Mouse (Mus musculus) retina, adult 2 months (tissue): Measurements from ENCODE around the gene Sesn1.
"Not testable (repeated sequence)": the region's sequence is repeated elsewhere in the genome, so short reads cannot be mapped to it uniquely, and the experiment has no call there.

Experiments used
- DNase-seq: peaks from one replicate; pipeline ENCODE4 v3.0.0-alpha.2; 2012; ENCODE audit warnings: low read depth, low spot score

The Sesn1 gene

DNA sequence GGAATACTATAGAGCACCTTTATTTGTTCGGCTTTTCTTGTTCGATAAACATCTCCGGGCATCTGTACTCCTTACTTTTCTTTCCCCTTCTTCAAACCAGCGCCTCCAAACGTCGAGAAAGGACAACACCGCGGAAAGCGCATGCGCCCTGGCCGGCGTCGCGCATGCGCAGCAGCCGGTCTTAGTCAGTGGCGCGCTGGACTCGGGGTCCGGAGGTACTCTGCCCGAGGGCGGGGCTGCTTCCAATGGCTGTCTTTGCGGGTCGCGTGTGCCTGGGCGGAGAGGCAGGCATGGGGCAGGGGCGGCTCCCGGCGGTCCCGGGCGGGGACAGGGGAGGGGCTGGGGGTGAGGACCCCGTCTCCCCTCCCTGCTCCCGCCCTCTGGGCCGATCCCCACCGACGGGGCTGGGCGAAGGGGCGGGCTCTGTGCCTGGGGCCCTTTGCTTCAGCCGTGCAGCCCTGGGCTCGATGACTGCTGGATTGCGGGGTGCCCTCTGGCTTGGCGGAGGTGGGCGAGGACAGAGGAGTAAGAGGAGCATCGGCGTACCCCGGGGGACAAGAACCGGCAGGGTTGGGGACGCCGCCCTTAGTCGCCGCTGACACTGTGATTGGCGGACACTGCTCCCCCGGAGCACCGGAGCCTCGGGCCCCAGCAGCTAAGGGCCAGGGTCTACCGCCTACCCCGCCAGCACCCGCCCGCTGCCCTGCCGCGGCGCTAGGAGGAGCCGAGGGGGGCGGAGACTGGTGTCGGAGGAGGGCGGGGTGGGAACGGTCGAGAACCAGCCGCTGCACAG, at the start of gene Sesn1, which contains the start of gene Cep57l1:
Sesn1 (plus strand) TSS at position 165 of the 793 bp plus-strand sequence.
Cep57l1 (minus strand) TSS at position 101 of the 793 bp plus-strand sequence.
- DNase-seq: peak; percentile 82

DNA sequence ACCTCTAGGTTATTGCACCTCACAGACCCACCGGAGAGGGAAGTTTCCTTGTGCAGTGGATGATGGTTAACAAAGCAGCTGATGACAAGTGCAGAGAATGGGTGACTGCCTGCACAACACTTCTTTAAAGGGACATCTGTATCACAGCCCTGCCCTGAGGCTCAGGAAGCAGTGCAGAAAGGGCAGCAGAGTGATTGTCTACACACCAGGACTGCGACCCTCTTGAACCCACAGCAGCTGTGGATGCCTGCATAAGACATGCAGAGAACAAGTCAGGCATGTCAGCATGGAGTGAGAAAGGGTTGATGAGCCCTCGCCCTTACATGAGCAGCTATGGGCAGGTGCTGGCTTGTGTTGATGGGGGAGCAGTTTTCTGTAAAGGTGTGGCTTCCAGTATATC, 48.9 kb upstream of the Sesn1 start:
- no peak for DNase-seq

DNA sequence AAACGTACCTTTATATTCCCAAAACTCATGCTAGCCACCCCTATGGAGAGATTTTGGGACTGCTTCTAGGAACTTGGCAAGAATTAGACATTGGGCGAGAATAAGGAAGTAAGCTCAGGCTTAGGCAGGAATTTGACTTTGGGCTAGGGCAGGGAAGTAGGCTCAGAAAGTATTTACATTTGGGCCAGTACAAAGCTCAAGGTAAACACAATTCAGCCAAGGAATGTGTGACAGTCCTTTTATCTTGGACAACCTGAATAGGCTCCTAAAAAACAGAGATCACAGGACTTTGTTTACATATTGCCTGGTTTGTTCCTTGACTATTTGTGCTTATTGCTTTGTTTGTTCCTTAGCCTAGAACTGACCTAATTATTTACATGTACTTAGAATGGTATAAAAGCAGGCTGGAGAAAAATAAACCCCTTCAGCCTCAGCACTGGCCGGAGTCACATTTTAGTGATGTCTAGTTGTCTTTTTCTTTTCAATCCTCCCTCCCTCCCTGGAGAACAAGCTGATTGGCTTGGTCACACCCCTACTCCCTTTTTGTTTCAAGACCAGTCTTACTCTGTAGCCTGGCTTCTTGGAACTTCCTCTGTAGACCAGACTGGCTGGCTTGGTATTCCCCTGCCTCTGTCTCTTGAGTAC, 45.9 kb upstream of the Sesn1 start:
- DNase-seq: no peak

DNA sequence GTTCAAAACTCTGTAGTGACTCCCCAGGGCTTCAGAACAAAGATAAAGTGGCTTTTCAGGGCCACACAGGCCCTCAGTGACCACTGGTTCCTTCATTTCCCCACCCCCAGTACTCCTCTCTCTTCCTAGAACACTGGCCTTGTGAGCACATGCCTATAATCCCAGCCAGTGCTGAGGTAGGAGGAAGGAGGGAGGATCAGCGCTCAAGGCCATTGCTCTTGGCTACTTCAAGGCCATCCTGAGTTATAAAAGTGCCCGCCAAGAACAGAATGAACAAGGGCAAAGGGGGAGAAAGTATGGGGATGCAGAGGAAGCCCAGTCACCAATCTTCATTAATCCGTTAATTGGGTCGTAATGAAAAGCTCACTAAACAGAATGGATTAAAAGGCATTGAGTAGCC, 44.1 kb upstream of the Sesn1 start:
- DNase-seq: no peak

DNA sequence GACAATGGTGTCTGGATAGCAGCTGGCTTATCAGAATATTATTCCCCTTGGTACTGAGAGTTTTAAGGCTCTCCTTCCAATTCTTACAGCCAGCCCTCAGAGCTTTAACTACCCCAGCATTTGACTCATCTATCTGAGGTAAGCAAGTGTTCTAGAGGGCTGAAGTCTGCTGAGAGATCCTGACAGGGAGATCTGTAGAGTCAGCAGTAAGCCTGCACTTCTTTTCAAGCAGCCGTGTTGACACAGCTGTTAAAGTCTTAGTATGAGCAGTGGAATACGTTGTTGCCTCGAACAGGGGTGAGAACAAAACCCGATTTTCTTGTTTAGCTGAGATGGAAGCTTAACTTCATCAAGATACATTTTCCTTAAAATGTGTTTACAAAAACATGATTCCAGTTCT, 43.5 kb upstream of the Sesn1 start:
- DNase-seq: no peak

DNA sequence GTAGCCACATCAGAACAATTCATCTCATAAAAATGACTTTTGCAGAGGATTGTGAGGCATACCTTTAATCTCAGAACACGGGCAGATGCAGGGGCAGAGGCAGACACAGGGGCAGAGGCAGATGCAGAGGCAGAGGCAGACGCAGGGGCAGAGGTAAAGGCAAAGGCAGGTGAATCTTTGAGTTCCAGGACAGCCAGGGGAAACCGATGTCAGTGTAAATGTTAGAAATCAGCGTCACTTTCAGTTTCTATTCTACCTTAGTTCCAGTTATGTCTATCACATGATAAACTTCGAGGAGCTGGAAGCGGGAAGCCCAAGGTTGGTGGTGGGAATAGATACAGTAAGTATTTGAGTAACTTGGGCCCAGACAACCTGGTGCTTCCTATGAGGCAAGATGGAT, 42.5 kb upstream of the Sesn1 start:
- DNase-seq: no peak

DNA sequence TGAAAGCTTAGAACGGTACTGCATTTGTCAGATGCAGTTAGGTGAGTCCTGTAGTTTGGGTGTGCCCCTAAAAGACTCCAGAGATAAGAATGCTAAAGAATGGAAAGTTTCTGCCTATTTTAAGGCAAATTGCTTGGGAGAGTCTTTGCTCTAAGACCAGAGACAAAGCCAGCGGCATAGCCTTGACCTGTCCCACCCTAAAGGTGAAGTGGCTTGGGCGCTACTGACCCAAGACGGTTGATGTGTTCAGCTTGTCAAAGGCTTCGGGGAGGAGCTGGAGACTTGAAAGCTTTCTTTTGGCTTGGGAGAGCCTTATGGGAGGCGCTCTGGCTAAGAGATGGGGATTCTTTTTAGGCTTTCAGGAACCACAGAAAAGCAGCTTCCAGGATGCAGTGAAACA, 17.4 kb upstream of the Sesn1 start:
- no peak for DNase-seq

DNA sequence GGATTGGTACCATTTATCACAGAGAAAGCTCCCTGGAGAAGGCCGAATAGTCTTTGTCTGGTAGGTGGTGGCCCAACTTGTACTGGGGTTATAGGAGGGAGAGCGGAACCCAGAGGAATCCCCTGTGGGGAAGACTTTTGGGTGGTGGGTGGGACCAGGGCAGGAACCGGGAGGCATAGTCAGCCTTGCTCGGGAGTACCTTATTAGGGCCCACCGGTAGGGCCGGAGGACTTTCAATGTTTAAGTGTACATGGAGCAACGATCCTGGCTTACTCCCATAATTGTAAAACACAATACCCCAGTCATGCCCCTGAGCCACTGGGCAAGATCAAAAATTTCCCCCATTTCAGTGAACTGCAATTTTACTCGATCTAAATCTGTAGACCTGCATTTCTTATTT, 12.5 kb upstream of the Sesn1 start:
- DNase-seq: no peak

DNA sequence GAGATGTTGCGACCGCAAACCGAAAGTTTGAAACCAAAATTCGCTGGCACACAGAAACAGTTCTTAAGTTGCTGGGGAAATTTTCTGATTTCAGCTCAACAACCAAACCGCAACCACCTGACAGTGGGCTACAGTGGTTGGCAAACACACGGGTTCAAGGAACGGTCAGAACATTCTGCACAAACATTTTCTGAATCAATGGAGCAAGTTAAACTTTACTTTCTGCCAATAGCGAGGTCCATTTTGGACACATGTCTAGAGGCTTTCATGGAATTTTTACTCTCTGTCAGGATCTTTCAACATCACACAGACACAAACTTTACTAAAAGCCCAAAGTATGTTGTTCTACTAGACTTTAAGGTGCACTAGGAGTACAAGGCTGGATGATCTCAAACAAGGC, 6.3 kb upstream of the Sesn1 start:
- DNase-seq: no peak

DNA sequence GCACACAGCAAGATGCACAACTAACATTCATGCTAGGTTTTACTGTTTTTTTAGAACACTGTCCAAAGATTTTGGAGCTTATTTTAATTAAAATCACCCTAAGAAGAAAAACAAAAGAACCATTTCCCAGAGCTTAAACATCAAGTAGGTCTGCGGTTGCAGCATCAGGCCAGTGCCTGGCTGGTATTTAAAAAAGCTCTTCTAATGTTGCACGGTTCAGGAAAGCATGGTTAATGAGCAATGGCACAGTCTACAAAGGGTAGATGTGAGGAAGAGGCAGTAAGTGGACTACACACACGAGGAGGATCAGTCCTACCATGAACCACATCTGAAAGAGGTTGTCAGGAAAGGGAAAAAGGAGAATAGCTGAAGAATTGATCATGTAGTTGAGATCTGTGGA, 5.0 kb upstream of the Sesn1 start:
- no peak for DNase-seq

DNA sequence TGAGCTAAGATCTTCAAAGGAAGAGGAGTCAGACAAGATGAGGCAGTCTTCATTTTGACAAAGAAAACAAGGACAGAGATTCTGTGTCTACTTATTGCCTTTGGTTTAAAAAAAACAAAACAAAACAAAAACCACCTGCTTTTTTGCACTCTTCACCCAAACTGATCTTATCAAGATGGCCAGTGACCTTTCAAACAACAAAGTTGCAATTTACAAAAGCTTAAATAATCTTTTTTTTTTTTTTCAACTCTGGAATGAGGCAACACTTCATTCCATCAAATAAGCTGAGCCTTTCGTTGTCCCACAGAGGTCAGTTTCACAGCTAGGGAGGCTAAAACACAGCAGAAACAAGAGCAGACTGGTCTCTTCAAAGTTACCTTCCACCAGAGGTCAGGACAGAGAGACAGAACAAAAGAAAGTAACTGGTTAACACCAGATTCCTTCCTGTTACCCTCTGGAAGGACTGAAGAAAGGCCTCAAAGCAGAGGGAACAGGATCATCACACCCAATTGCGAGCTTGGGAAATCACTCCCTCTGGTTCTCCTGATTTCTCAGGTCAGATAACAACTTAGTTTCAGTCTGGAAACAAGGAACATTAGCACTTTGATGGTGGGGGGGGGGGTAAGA, 3.9 kb upstream of the Sesn1 start:
- DNase-seq: no peak

DNA sequence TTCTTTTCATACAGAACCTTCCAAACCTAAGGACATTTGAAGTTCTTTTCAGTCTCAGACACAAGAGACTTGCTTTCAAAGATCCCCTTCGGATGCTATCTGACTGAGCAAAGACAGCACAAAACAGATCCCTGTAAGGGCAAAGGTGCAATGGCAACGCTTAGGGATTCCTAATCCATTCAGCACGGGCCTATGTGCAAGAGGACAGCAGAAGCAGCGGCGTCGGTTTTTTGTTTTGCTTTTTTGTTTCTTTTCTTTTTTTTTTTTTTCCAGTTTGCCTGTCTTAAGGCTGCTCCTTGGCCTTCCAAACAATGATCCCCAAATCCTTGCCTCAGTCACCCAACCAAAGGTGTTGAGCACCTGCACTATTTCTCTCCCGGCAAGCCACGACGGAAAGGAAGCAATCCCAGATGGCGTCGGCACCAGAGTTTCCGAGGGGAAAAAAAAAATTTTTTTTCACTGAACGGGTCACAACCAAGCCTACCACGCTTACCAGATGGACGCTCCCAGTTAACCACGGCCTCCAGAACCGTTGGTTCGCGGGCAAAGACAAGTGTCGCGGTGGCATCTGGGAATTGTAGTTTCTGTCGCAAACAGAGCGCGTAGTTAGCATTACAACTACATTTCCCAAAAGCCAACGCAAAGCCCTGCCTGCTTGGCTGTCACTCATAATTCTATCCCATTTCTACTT, 510 bp upstream of the Sesn1 start:
- no peak for DNase-seq

DNA sequence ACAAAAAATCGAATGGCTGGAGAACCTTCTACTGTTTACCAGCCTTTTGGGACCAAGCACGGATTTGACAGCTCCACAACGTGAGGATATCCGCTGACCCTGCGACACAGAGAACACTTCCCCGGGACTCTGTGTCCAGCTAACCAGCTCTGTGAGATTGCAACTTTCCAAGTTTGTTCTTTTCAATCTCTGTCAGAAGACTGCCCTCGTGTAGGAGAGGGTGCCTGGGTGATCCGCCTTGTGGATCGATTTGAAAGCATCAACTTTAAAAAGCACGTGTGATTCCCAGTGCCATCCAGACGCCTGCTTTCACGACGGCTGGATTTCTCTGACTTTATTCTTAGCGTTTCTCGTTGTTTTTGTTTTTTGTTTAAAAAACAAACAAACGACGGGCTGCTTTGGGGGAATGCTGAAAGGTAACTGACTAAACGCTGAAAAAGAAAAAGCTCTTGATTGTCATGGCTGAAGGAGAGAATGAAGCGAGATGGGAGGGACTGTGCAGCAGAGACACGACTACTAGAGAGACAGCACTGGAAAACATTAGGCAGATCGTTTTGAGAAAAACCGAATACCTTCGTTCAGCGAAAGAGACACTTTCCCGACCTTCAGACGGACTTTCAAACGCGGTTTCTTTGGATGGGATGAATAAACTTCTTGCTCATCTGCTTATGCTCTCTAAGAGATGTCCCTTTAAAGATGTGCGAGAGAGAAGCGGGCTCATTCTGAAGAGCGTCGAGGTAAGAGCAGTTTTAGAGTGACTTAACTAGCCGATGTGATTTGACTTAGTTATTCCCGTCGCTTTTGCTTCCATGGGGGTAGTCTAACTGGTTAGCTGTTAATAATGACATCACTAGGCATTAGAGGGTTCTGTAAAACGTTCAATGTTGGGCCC, 1.1 kb downstream of the Sesn1 start:
- DNase-seq: no peak

DNA sequence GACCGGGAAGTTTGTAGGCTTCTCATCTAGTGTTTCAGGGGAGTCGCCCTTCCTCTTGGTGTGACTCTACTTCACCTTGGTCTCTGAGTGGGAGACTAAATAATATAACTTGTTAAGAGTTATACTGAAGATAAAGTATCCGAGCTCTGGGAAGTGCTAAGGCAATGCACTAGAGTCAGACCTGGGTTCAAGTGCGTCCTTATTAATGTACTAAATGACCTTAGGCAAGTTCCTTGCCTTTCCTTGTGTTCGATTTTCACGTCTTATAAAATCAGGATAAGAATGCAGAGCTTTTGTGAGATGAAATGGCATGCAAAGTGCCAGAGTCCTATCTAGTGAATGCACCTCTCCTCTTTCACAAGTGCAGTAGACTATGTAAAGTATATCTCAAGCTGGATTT, 2.8 kb downstream of the Sesn1 start:
- DNase-seq: no peak

DNA sequence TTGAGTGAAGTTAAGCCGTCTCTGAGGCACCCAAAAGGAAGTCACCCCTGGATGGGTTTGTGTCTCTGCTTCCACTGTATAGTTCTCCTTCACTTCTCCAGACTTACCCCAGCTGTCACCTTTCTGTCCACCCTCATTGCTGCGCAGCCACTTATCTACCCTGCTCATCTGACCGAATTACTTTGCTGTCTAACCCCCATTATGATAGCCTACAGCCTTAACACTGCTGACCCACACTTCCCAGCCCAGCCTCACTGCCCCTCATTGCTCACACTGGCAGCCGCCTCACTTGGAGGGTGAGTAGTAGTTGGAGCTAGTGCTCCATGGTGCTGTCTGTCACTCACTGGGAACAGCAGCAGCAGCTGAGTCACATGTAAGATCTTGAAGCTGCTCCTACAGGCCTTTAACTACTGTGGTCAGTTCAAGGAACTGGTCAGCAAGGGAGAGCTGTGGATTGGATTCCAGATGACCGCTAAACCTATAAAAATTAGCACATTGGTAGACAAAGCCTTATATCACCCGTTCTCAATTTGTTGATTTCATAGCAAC, 4.6 kb downstream of the Sesn1 start:
- no peak for DNase-seq

DNA sequence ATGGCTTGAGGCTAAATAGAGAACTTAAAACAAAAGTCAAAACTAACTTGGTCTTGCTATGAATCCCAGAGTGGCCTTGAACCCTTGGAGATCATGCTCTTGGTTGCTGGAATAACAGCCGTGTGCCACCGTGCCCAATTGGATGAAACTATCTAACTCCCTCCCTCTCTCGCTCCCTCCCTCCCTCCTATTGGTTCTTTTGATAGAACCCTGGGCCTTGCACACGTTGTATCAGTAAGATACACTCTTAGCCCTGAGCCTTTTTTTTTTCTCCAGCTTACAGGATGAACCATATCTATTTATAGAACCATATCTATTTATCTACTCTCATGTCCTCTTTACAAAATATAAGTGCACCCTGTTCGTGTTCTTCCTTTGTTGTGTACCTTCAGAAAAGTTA, 6.8 kb downstream of the Sesn1 start:
- DNase-seq: no peak

DNA sequence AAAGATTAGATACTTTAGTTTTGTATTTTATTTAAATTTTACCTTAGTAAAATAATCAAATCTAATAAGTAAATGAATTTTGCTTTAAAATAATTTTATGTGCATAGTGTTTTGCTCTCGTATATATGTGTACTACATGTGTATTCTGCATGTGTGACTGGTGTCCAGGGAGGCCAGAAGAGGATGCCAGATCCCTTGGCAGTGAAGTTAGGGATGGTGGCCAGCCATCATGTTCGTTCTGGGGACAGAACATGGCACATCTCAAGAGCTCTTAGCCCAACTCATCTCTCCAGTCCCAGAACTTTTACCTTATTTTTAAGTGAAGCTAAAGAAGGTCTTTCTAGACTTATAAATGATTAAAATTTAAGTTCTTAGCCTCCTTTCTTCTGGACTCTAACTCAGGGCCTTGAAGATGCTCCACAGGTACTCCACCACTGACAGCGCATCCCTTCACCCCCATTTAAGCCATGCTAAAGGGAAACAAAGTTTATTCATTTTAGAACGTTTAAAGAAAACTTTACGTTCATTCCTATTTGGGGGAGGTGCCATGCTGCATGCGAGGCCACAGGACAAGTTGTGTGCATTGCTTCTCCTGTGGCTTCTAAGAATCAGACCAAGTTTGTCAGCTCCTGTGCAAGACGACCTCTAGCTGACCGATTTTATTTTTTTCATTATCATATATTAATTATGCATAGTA, 8.4 kb downstream of the Sesn1 start:
- no peak for DNase-seq

DNA sequence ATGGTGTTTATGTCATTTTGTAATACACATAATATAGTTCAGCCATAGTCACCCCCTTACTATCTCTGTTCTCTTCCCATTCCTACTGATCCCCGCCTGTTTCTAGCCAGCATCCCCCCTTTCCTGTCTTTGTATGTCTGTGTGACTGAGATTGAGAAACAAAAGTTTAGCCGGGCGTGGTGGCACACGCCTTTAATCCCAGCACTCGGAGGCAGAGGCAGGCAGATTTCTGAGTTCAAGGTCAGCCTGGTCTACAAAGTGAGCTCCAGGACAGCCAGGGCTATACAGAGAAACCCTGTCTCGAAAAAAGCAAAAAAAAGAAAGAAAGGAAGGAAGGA, 9.0 kb downstream of the Sesn1 start:
- not testable (repeated sequence) for DNase-seq

DNA sequence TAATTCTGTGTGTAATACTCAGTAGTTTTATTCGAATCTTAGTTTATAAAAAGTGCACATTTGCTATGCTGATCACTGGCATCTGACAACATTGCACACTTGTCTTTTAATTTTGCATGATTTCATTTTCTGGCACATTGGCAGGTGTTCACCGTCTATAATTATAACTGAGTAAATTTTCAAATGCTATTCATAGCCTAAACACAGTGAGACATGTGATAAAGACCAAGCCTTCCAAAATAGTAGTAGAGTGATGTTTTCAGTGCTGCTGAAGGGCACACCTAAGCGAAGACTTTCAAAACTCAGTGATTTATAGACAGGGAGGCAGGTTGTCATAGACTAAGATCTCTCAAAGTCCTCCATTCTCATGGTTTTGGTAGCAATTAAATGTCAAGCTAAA, 9.6 kb downstream of the Sesn1 start:
- no peak for DNase-seq

DNA sequence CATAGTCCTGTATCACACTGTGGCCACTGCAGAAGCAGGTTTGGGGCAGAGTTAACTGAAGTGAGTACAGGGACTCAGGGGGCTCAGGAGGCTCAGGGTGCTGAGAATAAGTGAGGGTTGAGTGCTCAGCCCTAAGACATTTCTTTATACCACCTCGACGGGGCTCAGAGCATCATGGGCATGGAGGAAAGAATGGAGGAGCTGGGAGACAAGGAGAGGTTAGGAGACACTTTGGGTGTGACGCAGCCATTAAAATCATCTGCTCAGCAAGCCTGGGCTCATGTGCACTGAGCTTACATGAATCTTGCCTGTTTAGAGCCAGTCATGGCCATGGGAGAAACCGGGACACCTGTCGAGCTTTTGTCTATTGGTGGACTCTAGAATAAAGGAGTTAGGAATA, 10.7 kb downstream of the Sesn1 start:
- no peak for DNase-seq

DNA sequence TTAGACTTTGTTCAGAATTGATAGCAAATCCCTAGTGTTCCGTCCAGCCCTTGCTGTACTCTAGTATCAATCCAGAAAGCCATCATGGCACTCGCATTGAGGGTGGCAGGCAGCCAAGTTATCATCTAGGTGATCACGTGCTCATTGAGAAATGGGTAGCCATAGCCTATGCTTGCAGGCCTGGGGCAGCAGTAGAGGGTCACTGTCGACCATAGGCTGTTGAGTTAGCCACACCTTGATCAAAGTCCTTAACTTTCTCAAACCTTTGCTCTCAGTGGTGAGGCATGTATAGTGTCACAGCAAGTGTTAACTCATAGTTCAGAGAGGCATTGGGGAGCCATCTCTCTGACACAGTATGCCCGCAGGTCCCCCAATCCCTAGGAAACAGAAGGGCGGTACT, 11.4 kb downstream of the Sesn1 start:
- no peak for DNase-seq
